Mouse (Mus musculus): ENCODE measurements around the gene Nup210l. TPM values are rescaled to one million over a fixed set of nuclear protein-coding genes. Genes with fewer than 3 reads are reported as not detected.
"Not testable (repeated sequence)": the region's sequence is repeated elsewhere in the genome, so short reads cannot be mapped to it uniquely, and the experiment has no call there.

Nup210l gene
- polyA plus RNA-seq, 1 experiment from 2014 or later: 0.44 TPM

GRCm38 (mm10) chr3:90097928-90098327 is 6.0 kb upstream of the Nup210l start:
- no peaks in the 10 kb centered on the region for H3K9me3 ChIP-seq
- H3K9ac ChIP-seq: no peak overlapping the region
- H3K4me1 ChIP-seq: no peaks in the 10 kb centered on the region
- H3K4me2 ChIP-seq: no peak overlapping the region
- 85% methylated on average over 5 of the region's 5 CpGs for WGBS
- no peak overlapping the region for H3K4me3 ChIP-seq
- ATAC-seq (ENCODE audit: insufficient number of reproducible peaks, insufficient read depth, low FRiP score, low TSS enrichment, low read depth): no peak
- no peaks in the 10 kb centered on the region for H3K27me3 ChIP-seq
- peaks cover 75% of the 10 kb centered on the region for H3K36me3 ChIP-seq
- H3K27ac ChIP-seq: no peak overlapping the region

- ATAC-seq (ENCODE audit: insufficient number of reproducible peaks, insufficient read depth, low FRiP score, low TSS enrichment, low read depth): no peak
- no peak overlapping the region for H3K9ac ChIP-seq
- 93% methylated on average over 3 of the region's 3 CpGs for WGBS
- H3K9me3 ChIP-seq: no peaks in the 10 kb centered on the region
- no peak overlapping the region for H3K4me3 ChIP-seq
- H3K27me3 ChIP-seq: no peaks in the 10 kb centered on the region
- peaks cover 44% of the 10 kb centered on the region for H3K36me3 ChIP-seq
- H3K4me2 ChIP-seq: no peak overlapping the region
- H3K27ac ChIP-seq: no peak overlapping the region
- no peaks in the 10 kb centered on the region for H3K4me1 ChIP-seq
Measured at GRCm38 (mm10) chr3:90101010-90101409, 2.9 kb upstream of the Nup210l start.

- no peak overlapping the region for H3K9ac ChIP-seq
- no peak overlapping the region for H3K4me2 ChIP-seq
- no peak overlapping the region for H3K27ac ChIP-seq
- ATAC-seq (ENCODE audit: insufficient number of reproducible peaks, insufficient read depth, low FRiP score, low TSS enrichment, low read depth): no peak
- H3K4me1 ChIP-seq: no peaks in the 10 kb centered on the region
- H3K4me3 ChIP-seq: no peak overlapping the region
- peaks cover 40% of the 10 kb centered on the region for H3K36me3 ChIP-seq
- H3K9me3 ChIP-seq: no peaks in the 10 kb centered on the region
- WGBS: 94% methylated on average over 2 of the region's 2 CpGs
- H3K27me3 ChIP-seq: no peaks in the 10 kb centered on the region
Measured at GRCm38 (mm10) chr3:90101673-90102072, 2.3 kb upstream of the Nup210l start.

DNA sequence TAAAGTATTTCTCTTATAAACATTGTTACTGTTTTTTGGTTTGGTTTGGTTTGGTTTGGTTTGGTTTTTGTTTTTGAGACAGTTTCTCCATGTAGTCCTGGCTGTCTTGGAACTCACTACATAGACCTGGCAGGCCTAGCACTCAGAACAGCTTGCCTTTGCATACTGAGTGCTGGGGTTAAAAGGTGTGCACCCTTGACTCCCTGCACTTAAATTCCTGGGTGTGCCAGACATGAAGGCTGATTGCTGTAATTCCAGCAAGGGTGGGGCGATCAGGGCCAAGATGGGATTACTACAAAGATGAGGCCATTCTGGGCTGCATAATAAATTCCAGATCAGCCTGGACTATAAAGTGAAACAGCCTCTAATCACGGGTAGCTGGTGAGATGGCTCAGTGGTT is 1.7 kb upstream of the Nup210l start:
- no peak for ATAC-seq (ENCODE audit: insufficient number of reproducible peaks, insufficient read depth, low FRiP score, low TSS enrichment, low read depth)
- H3K36me3 ChIP-seq: peaks cover 40% of the 10 kb centered on the region
- H3K4me3 ChIP-seq: no peak overlapping the region
- H3K27ac ChIP-seq: no peak overlapping the region
- no peak overlapping the region for H3K4me2 ChIP-seq
- no peaks in the 10 kb centered on the region for H3K4me1 ChIP-seq
- no peaks in the 10 kb centered on the region for H3K27me3 ChIP-seq
- 72% methylated on average over 2 of the region's 2 CpGs for WGBS
- H3K9me3 ChIP-seq: no peaks in the 10 kb centered on the region
- no peak overlapping the region for H3K9ac ChIP-seq

- 89% methylated on average over 2 of the region's 2 CpGs for WGBS
- Histone ChIP-seq H3K4me1 (no peaks in the 10 kb centered on the region), H3K27me3 (no peaks in the 10 kb centered on the region), H3K9ac (no peak overlapping the region), H3K9me3 (no peaks in the 10 kb centered on the region), H3K36me3 (peaks cover 31% of the 10 kb centered on the region), H3K4me3 (no peak overlapping the region), H3K4me2 (no peak overlapping the region), H3K27ac (no peak overlapping the region)
- no peak for ATAC-seq (ENCODE audit: insufficient number of reproducible peaks, insufficient read depth, low FRiP score, low TSS enrichment, low read depth)
Measured at GRCm38 (mm10) chr3:90103176-90103575, 756 bp upstream of the Nup210l start.

DNA sequence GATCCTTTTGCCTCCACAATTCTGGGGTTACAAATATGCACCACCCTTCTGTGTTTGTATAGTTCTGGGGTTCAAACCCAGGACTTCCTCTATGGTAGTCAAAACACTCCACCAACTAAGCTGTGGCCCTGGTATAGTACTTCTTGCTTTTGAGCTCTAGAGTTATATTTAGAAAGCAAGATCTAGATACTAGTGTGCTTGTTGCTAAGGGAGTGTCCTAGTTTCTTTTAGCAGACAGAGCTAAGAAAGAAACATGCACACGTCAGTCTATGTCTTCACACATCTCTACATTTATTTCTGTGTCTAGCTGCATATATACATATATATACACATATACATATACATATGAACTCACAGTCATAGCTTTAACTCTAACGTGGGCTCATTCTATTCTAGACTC is 7.8 kb downstream of the Nup210l start:
- Histone ChIP-seq H3K9me3 (no peaks in the 10 kb centered on the region), H3K4me3 (no peak overlapping the region), H3K36me3 (no peaks in the 10 kb centered on the region), H3K4me2 (no peak overlapping the region), H3K4me1 (no peaks in the 10 kb centered on the region), H3K27me3 (no peaks in the 10 kb centered on the region), H3K9ac (no peak overlapping the region), H3K27ac (no peak overlapping the region)
- WGBS: 83% methylated on average over 2 of the region's 2 CpGs
- no peak for ATAC-seq (ENCODE audit: insufficient number of reproducible peaks, insufficient read depth, low FRiP score, low TSS enrichment, low read depth)

DNA sequence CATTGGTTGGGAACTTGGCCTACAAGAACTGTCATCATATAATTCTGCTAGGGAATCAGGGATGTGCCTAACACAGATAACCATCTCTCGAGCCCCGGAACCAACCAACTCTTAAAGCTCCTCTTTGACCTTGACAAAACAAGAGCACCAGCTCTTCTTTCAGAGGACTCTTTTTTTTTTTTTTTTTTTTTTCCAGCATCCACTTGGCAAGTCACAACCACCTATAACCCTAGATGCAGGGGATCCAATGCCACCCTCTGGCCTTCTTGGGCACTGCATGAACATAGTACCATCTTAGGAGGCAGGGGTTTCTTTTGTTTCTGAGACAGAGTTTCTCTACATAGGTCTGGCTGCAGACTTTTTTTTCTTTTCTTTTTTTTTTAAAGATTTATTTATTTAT is 10.4 kb downstream of the Nup210l start:
- H3K4me1 ChIP-seq: no peaks in the 10 kb centered on the region
- 85% methylated on average over 2 of the region's 2 CpGs for WGBS
- H3K27me3 ChIP-seq: no peaks in the 10 kb centered on the region
- H3K4me3 ChIP-seq: no peak overlapping the region
- ATAC-seq (ENCODE audit: insufficient number of reproducible peaks, insufficient read depth, low FRiP score, low TSS enrichment, low read depth): no peak
- no peak overlapping the region for H3K27ac ChIP-seq
- H3K36me3 ChIP-seq: no peaks in the 10 kb centered on the region
- H3K9ac ChIP-seq: no peak overlapping the region
- no peaks in the 10 kb centered on the region for H3K9me3 ChIP-seq
- no peak overlapping the region for H3K4me2 ChIP-seq

DNA sequence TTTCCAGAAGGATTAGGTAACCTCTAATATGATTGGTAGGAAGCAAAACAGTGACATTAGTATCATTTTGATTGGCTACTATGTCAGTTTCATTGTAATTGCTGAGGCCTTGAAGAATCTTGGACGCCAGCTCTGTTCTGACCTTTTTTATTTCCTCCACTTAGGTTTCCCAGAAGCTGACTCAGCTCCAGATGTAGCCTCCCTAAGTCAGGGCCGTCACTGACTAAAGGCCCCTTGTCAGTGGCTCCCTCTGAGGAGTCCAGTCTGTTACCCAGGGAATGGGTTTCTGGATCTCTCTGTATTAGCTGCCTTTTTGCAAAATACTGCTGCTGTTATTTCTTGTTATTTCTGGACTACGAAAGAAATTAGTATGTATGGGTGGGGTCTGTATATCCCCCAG is 11.6 kb downstream of the Nup210l start:
- no peaks in the 10 kb centered on the region for H3K4me1 ChIP-seq
- no peaks in the 10 kb centered on the region for H3K9me3 ChIP-seq
- H3K4me3 ChIP-seq: no peak overlapping the region
- no peak overlapping the region for H3K27ac ChIP-seq
- WGBS: 67% methylated on average over 3 of the region's 3 CpGs
- no peak for ATAC-seq (ENCODE audit: insufficient number of reproducible peaks, insufficient read depth, low FRiP score, low TSS enrichment, low read depth)
- H3K4me2 ChIP-seq: no peak overlapping the region
- H3K27me3 ChIP-seq: no peaks in the 10 kb centered on the region
- no peak overlapping the region for H3K9ac ChIP-seq
- H3K36me3 ChIP-seq: no peaks in the 10 kb centered on the region

DNA sequence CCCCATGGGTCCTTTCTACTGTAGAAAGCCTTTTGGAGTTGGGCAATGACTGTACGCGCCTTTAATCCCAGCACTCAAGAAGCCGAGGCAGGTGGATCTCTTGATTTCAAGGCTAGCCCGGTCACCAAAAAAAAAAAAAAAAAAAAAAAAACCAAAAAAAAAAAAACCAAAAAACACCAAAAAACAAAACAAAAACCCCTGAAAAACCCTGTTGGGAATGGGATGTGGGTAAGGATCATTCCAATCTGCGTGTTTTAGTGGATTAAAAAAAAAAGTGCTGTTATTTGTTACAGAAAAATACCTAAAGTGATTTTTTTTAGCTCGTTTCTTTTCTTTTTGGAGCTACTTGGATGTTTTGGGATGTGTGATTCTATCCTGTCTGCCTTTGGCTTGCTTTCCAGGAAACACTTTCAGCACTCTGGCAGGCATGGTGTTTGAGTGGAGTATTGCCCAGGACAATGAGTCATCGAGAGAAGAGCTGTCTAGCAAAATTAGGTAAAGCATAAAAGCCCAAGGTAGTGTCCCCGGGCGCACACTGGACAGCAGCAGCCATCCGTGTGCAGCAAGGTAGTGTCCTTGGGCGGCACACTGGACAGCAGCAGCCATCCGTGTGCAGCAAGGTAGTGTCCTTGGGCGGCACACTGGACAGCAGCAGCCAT is 14.3 kb downstream of the Nup210l start:
- 89% methylated on average over 13 of the region's 13 CpGs for WGBS
- Histone ChIP-seq H3K9ac (no peak overlapping the region), H3K4me1 (no peaks in the 10 kb centered on the region), H3K27me3 (no peaks in the 10 kb centered on the region), H3K4me3 (no peak overlapping the region), H3K4me2 (no peak overlapping the region), H3K27ac (no peak overlapping the region), H3K9me3 (no peaks in the 10 kb centered on the region), H3K36me3 (no peaks in the 10 kb centered on the region)
- ATAC-seq (ENCODE audit: insufficient number of reproducible peaks, insufficient read depth, low FRiP score, low TSS enrichment, low read depth): no peak

GRCm38 (mm10) chr3:90122036-90122435 is 18.1 kb downstream of the Nup210l start:
- not testable (repeated sequence) for H3K9me3 ChIP-seq; H3K27ac ChIP-seq; H3K4me2 ChIP-seq; H3K36me3 ChIP-seq; H3K4me1 ChIP-seq; H3K4me3 ChIP-seq; H3K27me3 ChIP-seq; ATAC-seq (ENCODE audit: insufficient number of reproducible peaks, insufficient read depth, low FRiP score, low TSS enrichment, low read depth); H3K9ac ChIP-seq
- WGBS: 78% methylated on average over 5 of the region's 5 CpGs

DNA sequence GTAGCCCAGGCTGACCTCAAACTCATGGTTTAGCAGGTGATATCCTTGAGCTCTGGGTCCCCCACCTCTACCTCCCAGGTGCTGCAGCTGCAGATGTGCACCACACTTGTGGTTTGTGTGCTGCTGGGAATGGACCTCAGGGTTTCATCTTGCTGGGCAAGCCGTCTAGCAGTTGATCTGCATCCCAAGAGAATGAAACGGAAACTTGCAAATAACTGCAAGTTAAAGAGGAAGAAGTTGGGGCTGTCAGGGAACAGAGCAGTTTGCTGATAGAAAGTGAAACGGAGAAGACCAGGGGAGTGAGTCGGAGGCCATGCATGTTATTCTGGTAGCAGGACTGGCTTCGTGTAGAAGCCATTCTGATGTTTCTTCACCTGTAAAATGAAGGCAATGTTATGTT is 21.8 kb downstream of the Nup210l start:
- no peaks in the 10 kb centered on the region for H3K36me3 ChIP-seq
- no peak for ATAC-seq (ENCODE audit: insufficient number of reproducible peaks, insufficient read depth, low FRiP score, low TSS enrichment, low read depth)
- H3K4me1 ChIP-seq: no peaks in the 10 kb centered on the region
- no peak overlapping the region for H3K4me3 ChIP-seq
- no peak overlapping the region for H3K4me2 ChIP-seq
- H3K27ac ChIP-seq: no peak overlapping the region
- no peaks in the 10 kb centered on the region for H3K9me3 ChIP-seq
- 68% methylated on average over 5 of the region's 5 CpGs for WGBS
- H3K9ac ChIP-seq: no peak overlapping the region
- no peaks in the 10 kb centered on the region for H3K27me3 ChIP-seq

DNA sequence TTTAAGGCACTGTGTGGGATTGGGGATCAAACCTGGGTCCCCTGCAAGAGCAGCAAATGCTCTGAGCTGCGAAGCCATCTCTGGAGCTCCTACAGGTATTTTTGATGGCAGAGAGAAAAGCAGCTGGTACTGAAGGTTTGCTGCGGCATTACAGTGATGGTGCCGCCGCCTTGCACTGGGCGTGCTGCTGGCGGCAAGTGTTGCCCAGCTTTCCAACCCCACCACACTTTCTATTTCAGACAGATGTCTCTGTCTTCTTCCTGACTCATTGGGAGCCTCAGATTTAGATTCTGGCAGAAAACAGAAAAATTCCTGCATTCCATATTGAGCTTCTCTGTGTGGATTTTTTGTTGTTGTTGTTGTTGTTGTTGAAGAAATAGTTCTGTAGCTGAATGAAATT is 23.9 kb downstream of the Nup210l start:
- Histone ChIP-seq H3K36me3 (no peaks in the 10 kb centered on the region), H3K9me3 (no peaks in the 10 kb centered on the region), H3K4me1 (no peaks in the 10 kb centered on the region), H3K27ac (no peak overlapping the region), H3K4me3 (no peak overlapping the region), H3K9ac (no peak overlapping the region), H3K4me2 (no peak overlapping the region), H3K27me3 (no peaks in the 10 kb centered on the region)
- 84% methylated on average over 6 of the region's 6 CpGs for WGBS
- no peak for ATAC-seq (ENCODE audit: insufficient number of reproducible peaks, insufficient read depth, low FRiP score, low TSS enrichment, low read depth)
